Mouse (Mus musculus): ENCODE measurements at regions not wholly inside any gene's neighbourhood (a gene's known extent, or its start where the extent isn't known, plus 50 kb on each side); places are given as distances from the start of the nearest gene placed in this dataset.

- no peak for DNase-seq (ENCODE audit: low spot score in 2 of 2)
These were observed 134.3 kb downstream of the Moxd1 start for GRCm38 (mm10) chr10:24357636-24358035.

GRCm38 (mm10) chr10:24361424-24361823 is 138.1 kb downstream of the Moxd1 start:
- no peak for DNase-seq (ENCODE audit: low spot score in 2 of 2)

DNA sequence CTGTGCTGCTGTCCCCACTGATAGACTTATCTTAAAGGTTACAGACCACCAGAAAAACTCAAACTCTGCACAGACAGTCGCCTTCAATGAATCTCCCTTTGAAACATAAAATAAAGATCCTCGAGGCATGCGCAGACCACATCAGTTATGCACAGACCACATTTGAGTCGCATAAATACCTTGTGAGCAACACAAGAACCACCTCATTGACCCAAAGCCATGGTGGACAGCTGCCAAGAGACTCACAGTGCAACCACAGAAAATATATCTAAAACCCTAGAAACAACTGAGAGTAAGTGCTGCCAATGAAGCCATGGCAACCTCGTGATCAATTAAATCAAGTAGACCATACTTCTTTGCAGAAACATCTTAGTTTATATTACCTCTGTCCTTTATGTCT is 142.1 kb downstream of the Moxd1 start:
- DNase-seq (ENCODE audit: low spot score in 2 of 2): no peak

GRCm38 (mm10) chr10:24367010-24367409 is 143.7 kb downstream of the Moxd1 start:
- DNase-seq (ENCODE audit: low spot score in 2 of 2): no peak

DNA sequence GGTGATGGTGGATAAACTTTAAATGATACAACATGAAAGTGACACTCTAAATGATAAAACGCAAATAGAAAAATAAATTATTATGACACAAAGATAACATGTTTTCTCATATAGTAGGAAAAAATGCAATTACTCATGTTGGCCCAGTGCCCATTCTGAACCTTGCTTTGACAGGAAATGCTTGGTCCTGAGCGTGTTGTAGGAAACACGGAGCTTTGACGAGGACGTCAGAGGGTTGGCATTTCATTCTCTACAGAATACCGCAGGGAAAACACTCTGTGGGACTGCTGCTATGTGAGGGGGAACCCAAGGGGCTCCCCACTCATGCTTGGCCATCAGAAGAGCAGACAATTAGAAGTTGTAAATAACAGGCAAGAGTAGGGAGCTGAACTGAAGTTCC is 150.6 kb downstream of the Moxd1 start:
- DNase-seq (ENCODE audit: low spot score in 2 of 2): no peak

DNA sequence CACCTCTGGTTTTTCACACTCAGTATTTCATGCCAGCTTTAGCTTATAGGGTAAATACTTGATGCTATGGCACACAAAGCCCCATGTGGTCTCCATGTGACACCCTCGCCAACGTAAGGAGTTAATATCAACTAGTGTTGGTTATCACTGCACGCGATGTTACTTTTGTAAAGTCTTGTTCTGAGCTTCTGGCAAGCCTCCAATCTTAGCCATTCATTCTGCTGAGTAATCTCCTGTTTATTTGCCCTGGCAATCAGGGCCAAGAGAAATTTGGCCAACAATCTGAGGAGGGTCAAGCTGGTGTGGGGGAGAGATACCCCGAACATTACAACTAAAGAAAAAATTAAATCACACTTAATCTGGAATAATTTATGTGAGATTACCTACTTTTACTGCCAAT is 156.0 kb downstream of the Moxd1 start:
- DNase-seq (ENCODE audit: low spot score in 2 of 2): no peak

- DNase-seq (ENCODE audit: low spot score in 2 of 2): no peak
These were observed 157.4 kb downstream of the Moxd1 start for GRCm38 (mm10) chr10:24380478-24381273.

GRCm38 (mm10) chr10:24381917-24382316 is 158.6 kb downstream of the Moxd1 start:
- peak; percentile 41 to 45 for DNase-seq (ENCODE audit: low spot score in 2 of 2)

DNA sequence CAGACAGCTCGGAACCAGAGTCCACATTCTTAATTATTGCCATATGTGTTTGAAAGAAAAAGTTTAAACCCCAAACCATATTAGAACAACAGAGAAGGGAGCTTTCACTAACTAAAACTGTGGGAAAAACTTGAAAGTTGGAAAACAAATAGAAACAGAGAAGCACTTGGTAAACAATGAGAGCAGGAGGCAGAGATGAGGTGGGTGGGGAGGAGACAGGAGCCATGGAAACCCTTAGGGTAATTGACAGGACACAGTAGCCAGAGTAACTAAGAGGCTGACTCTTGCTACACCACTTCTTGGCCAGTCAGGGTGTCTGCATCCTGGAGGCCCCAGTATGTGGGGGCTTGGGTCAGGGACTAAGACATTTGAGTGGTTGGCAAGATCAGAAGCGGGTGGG is 160.7 kb downstream of the Moxd1 start:
- no peak for DNase-seq (ENCODE audit: low spot score in 2 of 2)

DNA sequence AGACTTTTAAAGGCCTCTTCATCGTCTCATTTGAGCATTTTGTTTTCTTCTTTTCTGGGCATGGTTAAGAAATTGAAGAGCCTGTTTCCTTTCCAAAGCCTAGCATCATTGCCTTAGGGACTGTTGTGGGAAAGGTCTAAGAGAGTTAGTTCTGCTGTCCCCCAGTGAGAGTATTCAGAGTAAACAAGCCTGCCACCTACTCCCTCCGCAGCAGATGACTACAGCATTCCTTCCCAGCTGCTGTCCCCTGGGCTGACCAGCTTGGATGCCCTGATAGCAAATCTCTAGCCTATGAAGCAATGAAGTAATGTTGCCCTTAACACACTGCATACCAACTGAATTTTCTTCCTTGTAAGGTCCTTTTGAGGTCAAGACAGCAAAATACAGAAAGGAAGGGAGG is 164.9 kb downstream of the Moxd1 start:
- no peak for DNase-seq (ENCODE audit: low spot score in 2 of 2)

DNA sequence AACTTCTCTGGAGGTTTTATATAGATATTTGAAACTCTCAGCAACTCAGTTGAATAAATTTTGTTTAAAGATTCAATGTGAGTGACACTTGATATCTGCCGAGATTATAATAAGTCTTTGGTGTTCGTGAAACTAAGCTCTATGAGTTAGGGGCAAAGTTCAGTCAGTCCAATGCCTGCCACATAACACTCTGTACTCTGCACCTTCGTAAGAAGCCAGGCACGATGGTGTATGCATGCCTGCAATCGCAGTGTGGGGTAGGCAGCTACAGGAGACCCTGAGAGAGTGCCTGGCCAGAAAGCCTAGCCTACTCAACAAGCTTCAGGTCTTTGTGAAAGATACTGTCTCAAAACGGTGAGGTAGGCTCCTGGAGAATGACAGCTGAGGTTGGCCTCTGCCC is 167.7 kb downstream of the Moxd1 start:
- no peak for DNase-seq (ENCODE audit: low spot score in 2 of 2)

DNA sequence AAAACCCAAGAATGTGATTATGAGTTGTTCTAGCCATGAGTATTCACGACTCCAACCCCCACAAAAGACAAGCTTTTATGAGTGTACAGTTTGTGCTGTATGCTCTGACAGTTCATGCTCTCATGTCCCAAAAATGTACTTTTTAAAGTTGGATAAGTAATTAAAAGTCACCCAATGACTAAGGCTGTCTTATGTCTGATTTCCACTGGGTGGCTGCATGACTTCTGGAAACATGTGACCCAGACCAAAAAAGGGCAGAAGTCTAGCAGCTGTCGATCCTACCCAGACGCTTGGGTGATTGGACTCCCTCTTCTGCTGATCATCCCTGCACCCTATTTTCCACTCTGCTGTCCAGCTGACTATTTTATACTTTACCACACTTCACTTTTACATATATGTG is 168.7 kb downstream of the Moxd1 start:
- DNase-seq (ENCODE audit: low spot score in 2 of 2): no peak

GRCm38 (mm10) chr10:24395999-24396784 is 172.9 kb downstream of the Moxd1 start:
- peak in 1 of 2 experiments; percentile 53 for DNase-seq (ENCODE audit: low spot score in 2 of 2)

- no peak for DNase-seq (ENCODE audit: low spot score in 2 of 2)
These were observed 173.8 kb downstream of the Moxd1 start for GRCm38 (mm10) chr10:24397125-24397524.

- no peak for DNase-seq (ENCODE audit: low spot score in 2 of 2)
These were observed 181.5 kb downstream of the Moxd1 start for GRCm38 (mm10) chr10:24404851-24405250.

GRCm38 (mm10) chr10:24406953-24407352 is 183.6 kb downstream of the Moxd1 start:
- DNase-seq (ENCODE audit: low spot score in 2 of 2): no peak

- DNase-seq (ENCODE audit: low spot score in 2 of 2): no peak
These were observed 184.3 kb downstream of the Moxd1 start for GRCm38 (mm10) chr10:24407411-24408227.

DNA sequence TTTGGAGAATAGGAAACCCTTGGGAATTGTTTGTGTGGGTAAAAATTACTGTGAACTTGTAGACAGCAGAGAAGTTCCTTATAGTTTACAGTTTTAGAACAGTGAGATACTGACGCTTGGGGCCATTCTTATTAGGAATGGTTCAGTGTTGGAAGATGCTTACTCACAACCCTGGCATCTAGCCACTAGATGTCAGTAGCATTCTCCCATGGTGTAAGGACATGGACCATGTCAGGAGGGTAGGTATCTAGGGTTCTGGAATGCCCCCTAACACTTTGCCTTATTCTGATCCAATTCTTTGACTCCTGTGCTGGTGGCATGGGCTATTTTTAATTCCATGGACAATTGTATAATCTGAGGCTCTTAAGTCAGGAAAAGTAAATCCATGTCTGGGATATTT is 185.3 kb upstream of the Ccn2 start:
- DNase-seq (ENCODE audit: low spot score in 2 of 2): no peak

DNA sequence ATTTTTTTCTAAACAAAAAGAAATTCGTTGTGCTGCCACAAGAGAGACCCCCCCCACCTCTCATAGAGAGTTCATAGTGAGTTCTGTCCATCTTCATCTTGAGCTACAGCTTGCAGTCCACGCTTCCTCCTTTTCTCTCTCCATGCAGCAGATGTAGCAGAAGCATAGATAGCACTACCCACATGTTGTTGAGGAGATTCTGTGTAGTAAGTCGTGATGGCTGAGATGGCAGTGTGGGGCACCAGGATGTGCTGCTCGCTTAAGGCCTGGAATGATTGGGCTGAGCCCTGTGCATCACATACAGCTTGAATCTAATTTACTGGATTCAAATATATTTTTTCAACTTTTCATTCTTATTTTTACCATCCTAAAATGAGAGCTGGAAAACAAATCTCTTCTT is 184.4 kb upstream of the Ccn2 start:
- DNase-seq (ENCODE audit: low spot score in 2 of 2): no peak

GRCm38 (mm10) chr10:24422498-24423160 is 172.6 kb upstream of the Ccn2 start:
- DNase-seq (ENCODE audit: low spot score in 2 of 2): no peak

GRCm38 (mm10) chr10:24433737-24434367 is 161.4 kb upstream of the Ccn2 start:
- DNase-seq (ENCODE audit: low spot score in 2 of 2): no peak

All from gastrocnemius, postnatal 4 days (tissue).